11 mouse cellular contexts compared by ENCODE assay signal in the genomic region with DNA sequence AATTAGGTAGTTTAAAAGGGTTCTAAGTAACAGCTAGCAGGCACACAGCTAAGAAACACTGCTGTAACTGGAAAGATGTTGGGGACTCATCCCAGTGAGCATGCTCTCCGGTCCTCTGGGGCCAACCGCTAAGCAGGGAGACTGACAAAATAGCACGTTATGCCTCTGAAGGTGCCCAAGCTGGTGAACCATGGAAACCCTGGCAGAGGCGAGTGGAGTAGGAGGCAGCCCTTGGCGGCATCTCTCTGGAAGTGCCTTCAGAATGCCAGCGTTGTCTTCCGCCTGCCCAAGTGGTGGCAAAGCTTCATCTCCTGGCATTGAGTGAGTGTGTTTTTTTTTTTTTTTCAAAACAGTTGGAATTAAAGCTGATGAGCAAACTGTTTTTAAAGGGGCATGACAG.
DNase-seq lines count a peak whose midpoint lies in the region; ATAC-seq and TF ChIP-seq lines count a peak whose summit lies in the region.
"Had no signal": no experiment of that assay in that cellular context is flagged by ENCODE, and none has a peak within 500 bp of the region (broad histone marks: within the 10 kb centered on the region; RNA-seq: fewer than 3 reads in every experiment).

No protein-coding gene starts in this region.

- peaks cover 6% of the 10 kb centered on the region; the same call in 1 of the 2 replicates for H3K4me1 ChIP-seq in kidney, adult 2 months (ENCODE audit: control insufficient read depth, insufficient read depth, low read length)

- no peaks in the 10 kb centered on the region for H3K36me3 ChIP-seq in kidney, adult 2 months (ENCODE audit: control insufficient read depth, insufficient read depth, low read length)
- H3K36me3 ChIP-seq: embryonic facial prominence, embryonic 13.5 days; liver, embryonic 13.5 days had no signal

- H3K27me3 ChIP-seq in kidney, adult 2 months (replicated peaks; ENCODE audit: control insufficient read depth, insufficient read depth, low read length): no peaks in the 10 kb centered on the region
- H3K27me3 ChIP-seq: embryonic facial prominence, embryonic 13.5 days; liver, embryonic 13.5 days had no signal

- WGBS in kidney, adult 2 months: 42% methylated on average over 7 of the region's 7 CpGs

- no peak for ATAC-seq in CD4-positive, CD25-positive, alpha-beta regulatory T cell, adult 4 months

- DNase-seq in kidney, adult 2 months: peak; percentile 37
- DNase-seq in kidney, postnatal 25 days: no peak
- DNase-seq in cerebellum, adult 9-10 months: peak; percentile 12
- peak; percentile 38 to 58 for DNase-seq in frontal cortex, postnatal 10 days (ENCODE audit: low spot score in 2 of 2)
- peak; percentile 70 for DNase-seq in left cerebral cortex, postnatal 4 days
- DNase-seq in thymus, postnatal 36 days: no peak
- DNase-seq: heart, postnatal 4 days; liver, embryonic 13.5 days; thymus, adult 18-20 months had no signal

- no peak overlapping the region for H3K27ac ChIP-seq in kidney, adult 2 months (ENCODE audit: insufficient read depth, low read depth, low read length)
- H3K27ac ChIP-seq: embryonic facial prominence, embryonic 13.5 days; liver, embryonic 13.5 days had no signal

- no peak overlapping the region for H3K4me3 ChIP-seq in kidney, adult 2 months (ENCODE audit: insufficient read depth, low read depth, low read length)
- H3K4me3 ChIP-seq: embryonic facial prominence, embryonic 13.5 days; liver, embryonic 13.5 days had no signal

- no peak for TF ChIP-seq POLR2A in kidney, adult 2 months (IDR thresholded peaks at IDR 0.05; ENCODE audit: low read depth, low read length)

- intact Hi-C loops in left cerebral cortex, postnatal 4 days (cut with DNase I): no loop called here

- TF ChIP-seq CTCF in kidney, adult 2 months (conservative IDR thresholded peaks at IDR 0.05; ENCODE audit: insufficient read depth, insufficient read length, low read depth, low read length): no peak

Comparison
In these comparisons a context has a peak if more than half of its experiments do, and no peak if none do; other contexts are left out.
1. DNase-seq: peak in kidney, adult 2 months (single experiment), cerebellum, adult 9-10 months (single experiment), frontal cortex, postnatal 10 days (2 of 2) and left cerebral cortex, postnatal 4 days (single experiment); none in kidney, postnatal 25 days (0 of 2) and thymus, postnatal 36 days (0 of 2).